Mouse (Mus musculus): ENCODE results near the gene Lyzl4. TPM values are rescaled to one million over a fixed set of nuclear protein-coding genes. Genes with fewer than 3 reads are reported as not detected.

The Lyzl4 gene
- total and polyA plus RNA-seq, 2 experiments, result not detected

GRCm38 (mm10) chr9:121556913-121557312 lies 85.0 kb downstream of the Lyzl4 start:
- H3K27ac ChIP-seq (replicated peaks; ENCODE audit: insufficient read depth, low read depth, low read length), result no peak overlapping the region
- H3K79me2 ChIP-seq (ENCODE audit: control insufficient read depth, insufficient read depth, low read length), result no peaks in the 10 kb centered on the region
- H3K27me3 ChIP-seq (ENCODE audit: control insufficient read depth, insufficient read depth, low read length), result no peaks in the 10 kb centered on the region
- H3K36me3 ChIP-seq (ENCODE audit: control insufficient read depth, insufficient read depth, low read length), result no peaks in the 10 kb centered on the region
- H3K9ac ChIP-seq (ENCODE audit: low read depth, low read length), result no peak overlapping the region
- no peaks in the 10 kb centered on the region for H3K4me1 ChIP-seq (ENCODE audit: control insufficient read depth, insufficient read depth, low read length)
- H3K4me3 ChIP-seq (ENCODE audit: insufficient read depth, low read depth, low read length), result no peak overlapping the region
- WGBS, result 47% methylated on average over 5 of the region's 5 CpGs
- TF ChIP-seq CTCF (IDR thresholded peaks at IDR 0.05; ENCODE audit: low read depth, low read length), result no peak
- TF ChIP-seq POLR2A (IDR thresholded peaks at IDR 0.05; ENCODE audit: extremely low read depth, insufficient read depth, low read length), result no peak
- no peak for DNase-seq (ENCODE audit: extremely low read depth, low read depth, low spot score)

- Histone ChIP-seq H3K27ac (replicated peaks; ENCODE audit: insufficient read depth, low read depth, low read length) (peak overlapping the region; percentile 55), H3K4me3 (ENCODE audit: insufficient read depth, low read depth, low read length) (no peak overlapping the region), H3K36me3 (ENCODE audit: control insufficient read depth, insufficient read depth, low read length) (no peaks in the 10 kb centered on the region), H3K4me1 (ENCODE audit: control insufficient read depth, insufficient read depth, low read length) (no peaks in the 10 kb centered on the region), H3K27me3 (ENCODE audit: control insufficient read depth, insufficient read depth, low read length) (no peaks in the 10 kb centered on the region), H3K9ac (ENCODE audit: low read depth, low read length) (no peak overlapping the region), H3K79me2 (ENCODE audit: control insufficient read depth, insufficient read depth, low read length) (no peaks in the 10 kb centered on the region)
- peak; percentile 25 for DNase-seq (ENCODE audit: extremely low read depth, low read depth, low spot score)
- 80% methylated on average over 9 of the region's 9 CpGs for WGBS
- TF ChIP-seq POLR2A (IDR thresholded peaks at IDR 0.05; ENCODE audit: extremely low read depth, insufficient read depth, low read length), result no peak
- no peak for TF ChIP-seq CTCF (IDR thresholded peaks at IDR 0.05; ENCODE audit: low read depth, low read length)
Observed at GRCm38 (mm10) chr9:121555395-121556000, 86.4 kb downstream of the Lyzl4 start.

DNA sequence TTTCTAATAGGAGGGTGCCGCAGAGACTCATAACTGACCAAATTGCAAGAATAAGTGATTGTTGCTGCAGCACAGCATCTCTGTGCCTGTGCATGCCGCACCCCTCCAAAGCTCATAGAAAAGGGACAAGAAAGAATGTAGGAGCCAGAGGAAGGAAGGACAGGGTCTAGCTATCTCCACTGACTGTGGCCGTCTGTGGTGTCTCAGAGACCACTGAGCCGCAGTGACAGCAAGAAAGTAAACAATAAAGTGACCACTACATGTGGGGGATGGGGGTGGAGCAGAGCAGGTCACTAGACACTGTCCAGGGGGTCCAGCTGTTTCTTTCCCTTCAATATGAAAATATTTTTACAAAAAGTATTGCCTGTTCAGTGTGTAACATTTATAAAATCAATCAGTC lies 88.3 kb downstream of the Lyzl4 start:
- H3K27ac ChIP-seq (replicated peaks; ENCODE audit: insufficient read depth, low read depth, low read length), result no peak overlapping the region
- no peak for DNase-seq (ENCODE audit: extremely low read depth, low read depth, low spot score)
- H3K36me3 ChIP-seq (ENCODE audit: control insufficient read depth, insufficient read depth, low read length), result no peaks in the 10 kb centered on the region
- no peaks in the 10 kb centered on the region for H3K4me1 ChIP-seq (ENCODE audit: control insufficient read depth, insufficient read depth, low read length)
- TF ChIP-seq POLR2A (IDR thresholded peaks at IDR 0.05; ENCODE audit: extremely low read depth, insufficient read depth, low read length), result no peak
- TF ChIP-seq CTCF (IDR thresholded peaks at IDR 0.05; ENCODE audit: low read depth, low read length), result no peak
- H3K9ac ChIP-seq (ENCODE audit: low read depth, low read length), result no peak overlapping the region
- no peak overlapping the region for H3K4me3 ChIP-seq (ENCODE audit: insufficient read depth, low read depth, low read length)
- 79% methylated on average over 4 of the region's 4 CpGs for WGBS
- no peaks in the 10 kb centered on the region for H3K27me3 ChIP-seq (ENCODE audit: control insufficient read depth, insufficient read depth, low read length)
- H3K79me2 ChIP-seq (ENCODE audit: control insufficient read depth, insufficient read depth, low read length), result no peaks in the 10 kb centered on the region

GRCm38 (mm10) chr9:121550327-121550771 lies 91.5 kb downstream of the Lyzl4 start:
- Histone ChIP-seq H3K4me1 (ENCODE audit: control insufficient read depth, insufficient read depth, low read length) (no peaks in the 10 kb centered on the region), H3K4me3 (ENCODE audit: insufficient read depth, low read depth, low read length) (no peak overlapping the region), H3K27me3 (ENCODE audit: control insufficient read depth, insufficient read depth, low read length) (no peaks in the 10 kb centered on the region), H3K27ac (replicated peaks; ENCODE audit: insufficient read depth, low read depth, low read length) (no peak overlapping the region), H3K9ac (ENCODE audit: low read depth, low read length) (no peak overlapping the region), H3K79me2 (ENCODE audit: control insufficient read depth, insufficient read depth, low read length) (no peaks in the 10 kb centered on the region), H3K36me3 (ENCODE audit: control insufficient read depth, insufficient read depth, low read length) (no peaks in the 10 kb centered on the region)
- WGBS, result 94% methylated on average over 5 of the region's 5 CpGs
- TF ChIP-seq CTCF (IDR thresholded peaks at IDR 0.05; ENCODE audit: low read depth, low read length), result no peak
- no peak for TF ChIP-seq POLR2A (IDR thresholded peaks at IDR 0.05; ENCODE audit: extremely low read depth, insufficient read depth, low read length)
- no peak for DNase-seq (ENCODE audit: extremely low read depth, low read depth, low spot score)

DNA sequence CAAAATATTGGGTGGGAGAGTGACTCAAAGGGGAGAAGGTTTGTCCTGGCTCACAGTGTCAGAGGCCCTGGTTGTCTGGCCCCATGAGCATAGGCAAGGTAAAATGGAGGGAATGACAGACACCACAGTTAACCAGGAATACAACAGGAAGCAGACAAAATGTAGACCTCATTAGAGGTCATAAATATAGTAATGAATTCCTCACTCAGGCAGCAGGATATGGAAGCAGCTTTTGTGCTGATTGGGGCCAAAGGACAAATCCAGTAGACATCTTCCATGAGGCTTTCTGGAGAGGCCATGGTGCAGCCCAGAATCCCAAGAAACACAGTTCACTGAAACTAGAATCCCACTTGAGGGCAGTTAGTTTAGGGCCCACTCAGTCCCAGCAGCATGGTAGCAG lies 92.5 kb downstream of the Lyzl4 start:
- Histone ChIP-seq H3K27me3 (ENCODE audit: control insufficient read depth, insufficient read depth, low read length) (no peaks in the 10 kb centered on the region), H3K27ac (replicated peaks; ENCODE audit: insufficient read depth, low read depth, low read length) (no peak overlapping the region), H3K79me2 (ENCODE audit: control insufficient read depth, insufficient read depth, low read length) (no peaks in the 10 kb centered on the region), H3K9ac (ENCODE audit: low read depth, low read length) (no peak overlapping the region), H3K36me3 (ENCODE audit: control insufficient read depth, insufficient read depth, low read length) (no peaks in the 10 kb centered on the region), H3K4me1 (ENCODE audit: control insufficient read depth, insufficient read depth, low read length) (no peaks in the 10 kb centered on the region), H3K4me3 (ENCODE audit: insufficient read depth, low read depth, low read length) (no peak overlapping the region)
- DNase-seq (ENCODE audit: extremely low read depth, low read depth, low spot score), result no peak
- TF ChIP-seq CTCF (IDR thresholded peaks at IDR 0.05; ENCODE audit: low read depth, low read length) (no peak), POLR2A (IDR thresholded peaks at IDR 0.05; ENCODE audit: extremely low read depth, insufficient read depth, low read length) (no peak)

DNA sequence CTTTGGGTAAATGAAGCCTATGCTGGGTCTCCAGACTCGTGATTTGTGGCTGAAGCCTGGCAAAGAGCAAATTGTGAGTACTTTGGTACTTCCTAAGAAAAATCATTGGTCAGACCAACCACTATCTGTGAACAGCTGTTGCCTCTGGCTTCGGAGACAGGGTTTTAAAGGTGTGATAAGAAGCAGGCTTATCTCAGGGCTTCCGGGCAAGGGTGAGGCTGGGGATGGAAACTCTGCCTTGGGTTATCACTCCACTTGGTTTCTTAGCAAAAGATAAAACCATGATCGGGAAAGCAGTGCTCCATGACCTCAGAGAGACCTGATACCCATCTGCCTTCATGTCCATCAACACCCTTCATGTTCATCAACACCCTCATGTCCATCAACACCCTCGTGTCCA lies 92.9 kb downstream of the Lyzl4 start:
- H3K9ac ChIP-seq (ENCODE audit: low read depth, low read length), result no peak overlapping the region
- TF ChIP-seq CTCF (IDR thresholded peaks at IDR 0.05; ENCODE audit: low read depth, low read length), result no peak
- TF ChIP-seq POLR2A (IDR thresholded peaks at IDR 0.05; ENCODE audit: extremely low read depth, insufficient read depth, low read length), result no peak
- no peaks in the 10 kb centered on the region for H3K79me2 ChIP-seq (ENCODE audit: control insufficient read depth, insufficient read depth, low read length)
- no peaks in the 10 kb centered on the region for H3K4me1 ChIP-seq (ENCODE audit: control insufficient read depth, insufficient read depth, low read length)
- H3K36me3 ChIP-seq (ENCODE audit: control insufficient read depth, insufficient read depth, low read length), result no peaks in the 10 kb centered on the region
- no peak for DNase-seq (ENCODE audit: extremely low read depth, low read depth, low spot score)
- 51% methylated on average over 5 of the region's 5 CpGs for WGBS
- H3K4me3 ChIP-seq (ENCODE audit: insufficient read depth, low read depth, low read length), result no peak overlapping the region
- no peak overlapping the region for H3K27ac ChIP-seq (replicated peaks; ENCODE audit: insufficient read depth, low read depth, low read length)
- no peaks in the 10 kb centered on the region for H3K27me3 ChIP-seq (ENCODE audit: control insufficient read depth, insufficient read depth, low read length)
